Mouse (Mus musculus) urinary bladder, adult 18-20 months (tissue): Measurements from ENCODE around the gene Parn.
"Not testable (repeated sequence)": the region's sequence is repeated elsewhere in the genome, so short reads cannot be mapped to it uniquely, and the experiment has no call there.

ENCODE experiments used
- DNase-seq, 2 experiments: peaks; one replicate each; pipeline ENCODE4 v3.0.0; 2022; ENCODE audit warnings: low spot score in 2 of 2, mixed read lengths in 2 of 2

Gene Parn

GRCm38 (mm10) chr16:13667878-13668343 lies at the start of gene Parn:
TSS of gene Parn (minus strand) at chr16:13668170.
- peak; percentile 90 for DNase-seq

- DNase-seq, result no peak
These were observed 49.0 kb upstream of the Parn start for GRCm38 (mm10) chr16:13716821-13717553.

- DNase-seq, result no peak
These were observed 46.9 kb upstream of the Parn start for GRCm38 (mm10) chr16:13714910-13715309.

GRCm38 (mm10) chr16:13704676-13705075 lies 36.7 kb upstream of the Parn start:
- DNase-seq, result no peak

GRCm38 (mm10) chr16:13702184-13702583 lies 34.2 kb upstream of the Parn start:
- DNase-seq, result no peak

GRCm38 (mm10) chr16:13698998-13699397 lies 31.0 kb upstream of the Parn start:
- DNase-seq, result no peak

GRCm38 (mm10) chr16:13678601-13679319 lies 10.8 kb upstream of the Parn start:
- no peak for DNase-seq

- DNase-seq, result no peak
These were observed 6.5 kb upstream of the Parn start for GRCm38 (mm10) chr16:13674511-13674910.

GRCm38 (mm10) chr16:13673114-13673513 lies 5.1 kb upstream of the Parn start:
- DNase-seq, result no peak

- DNase-seq, result peak; percentile 34 to 44
These were observed 4.5 kb upstream of the Parn start for GRCm38 (mm10) chr16:13672386-13672898.

GRCm38 (mm10) chr16:13671685-13672385 lies 3.9 kb upstream of the Parn start, which contains the start of the genes Bfar and 3110001I22Rik:
TSS of gene Bfar (plus strand) at chr16:13671858.
TSS of gene 3110001I22Rik (plus strand) at chr16:13671929.
- peak; percentile 68 to 84 for DNase-seq

GRCm38 (mm10) chr16:13670896-13671295 lies 2.9 kb upstream of the Parn start:
- DNase-seq, result not testable (repeated sequence)

GRCm38 (mm10) chr16:13669282-13669681 lies 1.3 kb upstream of the Parn start:
- DNase-seq, result no peak

GRCm38 (mm10) chr16:13668402-13669108 lies 585 bp upstream of the Parn start:
- no peak for DNase-seq

- no peak for DNase-seq
These were observed 7.2 kb downstream of the Parn start for GRCm38 (mm10) chr16:13660736-13661135.

- no peak for DNase-seq
These were observed 9.1 kb downstream of the Parn start for GRCm38 (mm10) chr16:13658886-13659285.

GRCm38 (mm10) chr16:13645930-13646329 lies 22.0 kb downstream of the Parn start:
- peak in 1 of 2 experiments; percentile 39 for DNase-seq

- no peak for DNase-seq
These were observed 23.5 kb downstream of the Parn start for GRCm38 (mm10) chr16:13644474-13644873.

GRCm38 (mm10) chr16:13640064-13640463 lies 27.9 kb downstream of the Parn start:
- no peak for DNase-seq

GRCm38 (mm10) chr16:13639508-13639907 lies 28.5 kb downstream of the Parn start:
- DNase-seq, result no peak

GRCm38 (mm10) chr16:13638198-13638597 lies 29.8 kb downstream of the Parn start:
- DNase-seq, result not testable (repeated sequence)
